Mouse (Mus musculus) neural tube, embryonic 11.5 days (tissue): ENCODE measurements around the gene Slc22a14. TPM values are rescaled to one million over a fixed set of nuclear protein-coding genes. Genes with fewer than 3 reads are reported as not detected.

Experiments used
- ATAC-seq: fragments of 200-750 bp; cut with Nextera tagmentation; 2 replicates; pipeline ENCODE4 v1.8.0; 2017; ENCODE audit warnings: moderate number of reproducible peaks, mild to moderate bottlenecking, moderate TSS enrichment, moderate library complexity; ENCODE audit not compliant: insufficient read depth, low FRiP score, low TSS enrichment
- DNase-seq: peaks from one replicate; pipeline ENCODE4 v3.0.0-alpha.2; 2015; ENCODE audit warnings: low spot score
- H3K27ac ChIP-seq: fragments of 300-500 bp; sonication (generic); 2 replicates; pipeline ENCODE4 v1.5.1; 2014; ENCODE audit warnings: low read depth, mild to moderate bottlenecking, low read length
- H3K27me3 ChIP-seq: fragments of 300-500 bp; sonication (generic); 2 replicates; pipeline ENCODE4 v1.6.1; 2014; ENCODE audit warnings: mild to moderate bottlenecking, low read length, mixed read lengths; ENCODE audit not compliant: control insufficient read depth, insufficient read depth
- H3K36me3 ChIP-seq: fragments of 300-500 bp; sonication (generic); 2 replicates; pipeline ENCODE4 v1.6.1; 2014; ENCODE audit warnings: mild to moderate bottlenecking, low read length, moderate library complexity, mixed read lengths; ENCODE audit not compliant: control insufficient read depth, insufficient read depth
- H3K4me1 ChIP-seq: fragments of 300-500 bp; sonication (generic); 2 replicates; pipeline ENCODE4 v1.6.1; 2014; ENCODE audit warnings: low read length, mixed read lengths; ENCODE audit not compliant: control insufficient read depth, insufficient read depth
- H3K4me2 ChIP-seq: fragments of 300-500 bp; sonication (generic); 2 replicates; pipeline ENCODE4 v1.6.1; 2014; ENCODE audit warnings: low read depth, mild to moderate bottlenecking, moderate library complexity
- H3K4me3 ChIP-seq: fragments of 300-500 bp; sonication (generic); 2 replicates; pipeline ENCODE4 v1.5.1; 2014; ENCODE audit warnings: low read depth, low read length
- H3K9ac ChIP-seq: fragments of 300-500 bp; sonication (generic); 2 replicates; pipeline ENCODE4 v1.6.1; 2014; ENCODE audit warnings: mild to moderate bottlenecking, low read length
- H3K9me3 ChIP-seq: fragments of 300-500 bp; sonication (generic); 2 replicates; pipeline ENCODE4 v1.6.1; 2016; ENCODE audit warnings: low read length; ENCODE audit not compliant: control insufficient read depth
- WGBS: fragments of 180-500 bp; shearing (Covaris S2); extraction: QIAGEN DNeasy Blood & Tissue Kit; methylation state at CpG from one replicate; pipeline ENCODE4 v1.1.7; 2014; 5-methylcytosine and 5-hydroxymethylcytosine counted together
- polyA plus RNA-seq: library from polyadenylated mRNA; unstranded; fragments of >200 nt; fragmentation: Nextera tagmentation; extraction: Ambion mirVana; gene quantifications from 2 replicates; pipeline ENCODE4 v1.2.1, GENCODE M21; 2014

Gene Slc22a14
- polyA plus RNA-seq, 1 experiment from 2014 or later = not detected

GRCm38 (mm10) chr9:119254187-119254586, 111.2 kb downstream of the Slc22a14 start:
- Histone ChIP-seq H3K36me3 (peaks cover 2% of the 10 kb centered on the region; the same call in 1 of the 2 replicates), H3K27me3 (no peaks in the 10 kb centered on the region), H3K27ac (no peak overlapping the region), H3K9ac (no peak overlapping the region), H3K4me1 (no peaks in the 10 kb centered on the region), H3K4me3 (no peak overlapping the region), H3K9me3 (no peaks in the 10 kb centered on the region), H3K4me2 (no peak overlapping the region)
- WGBS = 82% methylated on average over 2 of the region's 2 CpGs
- ATAC-seq (no peak), DNase-seq (no peak)

GRCm38 (mm10) chr9:119247996-119248395, 117.4 kb downstream of the Slc22a14 start:
- Histone ChIP-seq H3K4me3 (no peak overlapping the region), H3K4me1 (no peaks in the 10 kb centered on the region), H3K27ac (no peak overlapping the region), H3K9me3 (no peaks in the 10 kb centered on the region), H3K36me3 (no peaks in the 10 kb centered on the region; the same call in 1 of the 2 replicates), H3K4me2 (no peak overlapping the region), H3K27me3 (no peaks in the 10 kb centered on the region), H3K9ac (no peak overlapping the region)
- DNase-seq (no peak), ATAC-seq (no peak)
- WGBS = 88% methylated on average over 5 of the region's 5 CpGs

- Histone ChIP-seq H3K9me3 (no peaks in the 10 kb centered on the region), H3K4me1 (no peaks in the 10 kb centered on the region), H3K27ac (no peak overlapping the region), H3K9ac (no peak overlapping the region), H3K36me3 (no peaks in the 10 kb centered on the region; the same call in 1 of the 2 replicates), H3K4me3 (no peak overlapping the region), H3K27me3 (no peaks in the 10 kb centered on the region), H3K4me2 (no peak overlapping the region)
- DNase-seq = no peak
- WGBS = 94% methylated on average over 5 of the region's 5 CpGs
- ATAC-seq = no peak
Observed at GRCm38 (mm10) chr9:119246826-119247225, 118.5 kb downstream of the Slc22a14 start.

GRCm38 (mm10) chr9:119243981-119244380, 121.4 kb downstream of the Slc22a14 start:
- Histone ChIP-seq H3K9ac (no peak overlapping the region), H3K9me3 (no peaks in the 10 kb centered on the region), H3K27me3 (no peaks in the 10 kb centered on the region), H3K27ac (no peak overlapping the region), H3K36me3 (peaks cover under 1% of the 10 kb centered on the region; the same call in 1 of the 2 replicates), H3K4me1 (no peaks in the 10 kb centered on the region), H3K4me3 (no peak overlapping the region), H3K4me2 (no peak overlapping the region)
- ATAC-seq = no peak
- no peak for DNase-seq
- 93% methylated on average over 3 of the region's 3 CpGs for WGBS

- H3K4me1 ChIP-seq = no peaks in the 10 kb centered on the region
- no peak overlapping the region for H3K27ac ChIP-seq
- no peak overlapping the region for H3K4me3 ChIP-seq
- H3K27me3 ChIP-seq = no peaks in the 10 kb centered on the region
- H3K9ac ChIP-seq = no peak overlapping the region
- H3K4me2 ChIP-seq = no peak overlapping the region
- no peak for DNase-seq
- WGBS = 80% methylated on average over 11 of the region's 11 CpGs
- H3K36me3 ChIP-seq = peaks cover 2% of the 10 kb centered on the region
- no peaks in the 10 kb centered on the region for H3K9me3 ChIP-seq
- no peak for ATAC-seq
Observed at GRCm38 (mm10) chr9:119241169-119241865, 124.0 kb downstream of the Slc22a14 start.

GRCm38 (mm10) chr9:119240286-119240997, 124.9 kb downstream of the Slc22a14 start:
- no peak for ATAC-seq
- no peak for DNase-seq
- peaks cover 2% of the 10 kb centered on the region for H3K36me3 ChIP-seq

GRCm38 (mm10) chr9:119239274-119239673, 126.1 kb downstream of the Slc22a14 start:
- Histone ChIP-seq H3K36me3 (peaks cover 2% of the 10 kb centered on the region), H3K4me3 (no peak overlapping the region), H3K9ac (no peak overlapping the region), H3K27me3 (no peaks in the 10 kb centered on the region), H3K27ac (no peak overlapping the region), H3K9me3 (no peaks in the 10 kb centered on the region), H3K4me1 (no peaks in the 10 kb centered on the region), H3K4me2 (no peak overlapping the region)
- ATAC-seq = no peak
- DNase-seq = no peak
- WGBS = 97% methylated on average over 3 of the region's 3 CpGs

More at GRCm38 (mm10) chr9:119240286-119240997, 124.9 kb downstream of the Slc22a14 start:
- no peak overlapping the region for H3K27ac ChIP-seq
- no peaks in the 10 kb centered on the region for H3K27me3 ChIP-seq
- 81% methylated on average over 10 of the region's 10 CpGs for WGBS
- H3K9me3 ChIP-seq = no peaks in the 10 kb centered on the region
- H3K4me2 ChIP-seq = no peak overlapping the region
- no peak overlapping the region for H3K9ac ChIP-seq
- no peaks in the 10 kb centered on the region for H3K4me1 ChIP-seq
- no peak overlapping the region for H3K4me3 ChIP-seq

- no peak for DNase-seq
- 95% methylated on average over 4 of the region's 4 CpGs for WGBS
- no peaks in the 10 kb centered on the region for H3K4me1 ChIP-seq
- ATAC-seq = no peak
- H3K4me2 ChIP-seq = no peak overlapping the region
- H3K27me3 ChIP-seq = no peaks in the 10 kb centered on the region
- H3K4me3 ChIP-seq = no peak overlapping the region
- no peaks in the 10 kb centered on the region for H3K9me3 ChIP-seq
- H3K36me3 ChIP-seq = peaks cover 2% of the 10 kb centered on the region
- H3K9ac ChIP-seq = no peak overlapping the region
- no peak overlapping the region for H3K27ac ChIP-seq
Observed at GRCm38 (mm10) chr9:119238796-119239195, 126.6 kb downstream of the Slc22a14 start.

GRCm38 (mm10) chr9:119231552-119231951, 133.8 kb downstream of the Slc22a14 start:
- ATAC-seq (no peak), DNase-seq (no peak)
- Histone ChIP-seq H3K9me3 (no peaks in the 10 kb centered on the region), H3K36me3 (no peaks in the 10 kb centered on the region), H3K9ac (no peak overlapping the region), H3K4me2 (no peak overlapping the region), H3K27me3 (no peaks in the 10 kb centered on the region), H3K4me3 (no peak overlapping the region), H3K4me1 (no peaks in the 10 kb centered on the region), H3K27ac (no peak overlapping the region)
- WGBS = 92% methylated on average over 7 of the region's 7 CpGs
